In the genomic region with DNA sequence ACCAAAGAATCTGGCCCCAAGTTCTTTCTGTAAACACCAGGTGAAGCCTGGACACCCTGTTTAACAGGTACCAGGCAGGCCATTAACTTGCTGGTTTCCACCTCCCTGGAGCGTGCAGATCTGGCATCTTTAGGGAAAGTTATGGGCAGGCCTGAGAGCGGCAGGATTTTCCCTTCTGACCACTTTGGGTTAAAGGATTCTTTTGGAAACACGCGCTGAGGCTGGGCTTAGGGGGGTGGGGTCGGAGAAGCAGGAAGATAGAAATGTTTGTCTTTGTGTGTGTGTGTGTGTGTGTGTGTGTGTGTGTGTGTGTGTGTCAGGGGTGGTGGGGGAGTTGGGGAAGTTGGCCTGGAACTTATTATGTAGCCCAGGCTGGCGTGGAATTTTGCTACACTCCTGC, we compare ENCODE assay signal across 12 mouse cellular contexts. TPM values are rescaled to one million over a fixed set of nuclear protein-coding genes. Genes with fewer than 3 reads are reported as not detected.
DNase-seq lines count a peak whose midpoint lies in the region; ATAC-seq lines count a peak whose summit lies in the region.
"Had no signal": no experiment of that assay in that cellular context is flagged by ENCODE, and none has a peak within 500 bp of the region (broad histone marks: within the 10 kb centered on the region; RNA-seq: fewer than 3 reads in every experiment).

No protein-coding gene starts in this region.

- intact Hi-C loops in heart, postnatal 25 days (cut with DNase I): loop anchor here (5.0 kb wide), 2 partner anchors 49 to 161 kb away; no protein-coding TSS in a partner anchor

- peaks cover 66% of the 10 kb centered on the region for H3K4me1 ChIP-seq in heart, embryonic 13.5 days
- H3K4me1 ChIP-seq in midbrain, embryonic 13.5 days (replicated peaks): peaks cover 64% of the 10 kb centered on the region
- H3K4me1 ChIP-seq in midbrain, embryonic 10.5 days: peaks cover 38% of the 10 kb centered on the region
- H3K4me1 ChIP-seq in intestine, embryonic 15.5 days (replicated peaks): peaks cover 65% of the 10 kb centered on the region
- peaks cover 75% of the 10 kb centered on the region for H3K4me1 ChIP-seq in neural tube, embryonic 15.5 days

- peaks cover 23% of the 10 kb centered on the region for H3K36me3 ChIP-seq in heart, embryonic 13.5 days
- peaks cover 24% of the 10 kb centered on the region for H3K36me3 ChIP-seq in midbrain, embryonic 13.5 days
- peaks cover 26% of the 10 kb centered on the region for H3K36me3 ChIP-seq in midbrain, embryonic 10.5 days
- H3K36me3 ChIP-seq in intestine, embryonic 15.5 days: 0 out of 2 replicates have a peak, but pooled peaks cover 4% of the 10 kb centered on the region
- peaks cover 9% of the 10 kb centered on the region for H3K36me3 ChIP-seq in neural tube, embryonic 15.5 days

- no peak for DNase-seq in heart, postnatal 25 days (ENCODE audit: low spot score)
- DNase-seq in midbrain, embryonic 10.5 days (ENCODE audit: low spot score): no peak
- no peak for DNase-seq in embryo, embryonic 10 days (ENCODE audit: low spot score)
- DNase-seq in cerebellum, postnatal 36 days: no peak
- DNase-seq: right cerebral cortex, postnatal 4 days; thymus, postnatal 25 days had no signal

- H3K4me3 ChIP-seq in heart, embryonic 13.5 days: 0 out of 2 replicates have a peak overlapping the region, but pooled peaks have one; percentile 6
- no peak overlapping the region for H3K4me3 ChIP-seq in midbrain, embryonic 13.5 days (replicated peaks)
- H3K4me3 ChIP-seq in midbrain, embryonic 10.5 days: no peak overlapping the region
- no peak overlapping the region for H3K4me3 ChIP-seq in intestine, embryonic 15.5 days (replicated peaks)
- H3K4me3 ChIP-seq in neural tube, embryonic 15.5 days (replicated peaks): no peak overlapping the region

- H3K27me3 ChIP-seq in heart, embryonic 13.5 days (replicated peaks): no peaks in the 10 kb centered on the region
- no peaks in the 10 kb centered on the region for H3K27me3 ChIP-seq in midbrain, embryonic 13.5 days
- no peaks in the 10 kb centered on the region for H3K27me3 ChIP-seq in midbrain, embryonic 10.5 days (ENCODE audit: low read depth, poor library complexity, severe bottlenecking)
- no peaks in the 10 kb centered on the region for H3K27me3 ChIP-seq in intestine, embryonic 15.5 days (replicated peaks)
- H3K27me3 ChIP-seq in neural tube, embryonic 15.5 days (replicated peaks): no peaks in the 10 kb centered on the region

- H3K9ac ChIP-seq in heart, embryonic 13.5 days: peak overlapping the region; percentile 60
- H3K9ac ChIP-seq in midbrain, embryonic 13.5 days (replicated peaks): no peak overlapping the region
- H3K9ac ChIP-seq in intestine, embryonic 15.5 days: no peak overlapping the region
- no peak overlapping the region for H3K9ac ChIP-seq in neural tube, embryonic 15.5 days (replicated peaks)
- H3K9ac ChIP-seq: liver, embryonic 14.5 days had no signal

- no peak for ATAC-seq in heart, embryonic 13.5 days (ENCODE audit: extremely low read depth, insufficient number of reproducible peaks, low FRiP score, low TSS enrichment)
- ATAC-seq in midbrain, embryonic 13.5 days: no peak
- ATAC-seq in intestine, embryonic 15.5 days: no peak
- ATAC-seq in neural tube, embryonic 15.5 days (ENCODE audit: low FRiP score): no peak
- ATAC-seq: CD4-positive, CD25-positive, alpha-beta regulatory T cell, adult 4 months had no signal

- 54% methylated on average over 6 of the region's 6 CpGs for WGBS in heart, embryonic 13.5 days
- 86% methylated on average over 6 of the region's 6 CpGs for WGBS in midbrain, embryonic 13.5 days
- WGBS in midbrain, embryonic 10.5 days: 79% methylated on average over 6 of the region's 6 CpGs
- WGBS in intestine, embryonic 15.5 days: 22% methylated on average over 6 of the region's 6 CpGs
- 74% methylated on average over 6 of the region's 6 CpGs for WGBS in neural tube, embryonic 15.5 days

- no peak overlapping the region for H3K27ac ChIP-seq in heart, embryonic 13.5 days (replicated peaks)
- no peak overlapping the region for H3K27ac ChIP-seq in midbrain, embryonic 13.5 days
- H3K27ac ChIP-seq in midbrain, embryonic 10.5 days (replicated peaks): no peak overlapping the region
- H3K27ac ChIP-seq in intestine, embryonic 15.5 days: no peak overlapping the region
- no peak overlapping the region for H3K27ac ChIP-seq in neural tube, embryonic 15.5 days (replicated peaks)
- H3K27ac ChIP-seq: liver, embryonic 14.5 days had no signal

- H3K9me3 ChIP-seq in heart, embryonic 13.5 days: no peaks in the 10 kb centered on the region
- no peaks in the 10 kb centered on the region for H3K9me3 ChIP-seq in midbrain, embryonic 13.5 days
- no peaks in the 10 kb centered on the region for H3K9me3 ChIP-seq in midbrain, embryonic 10.5 days (replicated peaks)
- H3K9me3 ChIP-seq in intestine, embryonic 15.5 days: no peaks in the 10 kb centered on the region
- H3K9me3 ChIP-seq in neural tube, embryonic 15.5 days (replicated peaks): no peaks in the 10 kb centered on the region

- H3K4me2 ChIP-seq in heart, embryonic 13.5 days: peak overlapping the region; percentile 40
- H3K4me2 ChIP-seq in midbrain, embryonic 13.5 days (replicated peaks): peak overlapping the region; percentile 22
- H3K4me2 ChIP-seq in intestine, embryonic 15.5 days (replicated peaks): peak overlapping the region; percentile 38
- peak overlapping the region; percentile 29 for H3K4me2 ChIP-seq in neural tube, embryonic 15.5 days

RNA-seq across cellular contexts. Expression of gene Slc6a6, which starts 4.2 kb away (rescaled TPM):
- polyA plus RNA-seq in heart, embryonic 13.5 days (2015; fragmentation: Nextera tagmentation; extraction: Ambion mirVana): 59.4 and 60.0 TPM in 2 replicates
- 100 to 1,000 TPM in 1 of 2 experiments, 10 to 100 TPM in 1; 85.0 to 102 TPM for total RNA-seq in heart, postnatal 25 days (2021)
- 84.4 and 89.8 TPM in 2 replicates for polyA plus RNA-seq in midbrain, embryonic 13.5 days (2015; fragmentation: Nextera tagmentation; extraction: Ambion mirVana)
- polyA plus RNA-seq in midbrain, embryonic 10.5 days (2016; fragmentation: Nextera tagmentation; extraction: Ambion mirVana): 49.5 and 63.7 TPM in 2 replicates
- polyA plus RNA-seq in intestine, embryonic 15.5 days (2015; fragmentation: Nextera tagmentation; extraction: Ambion mirVana): 78.0 and 87.9 TPM in 2 replicates
- 89.5 and 102 TPM in 2 replicates for polyA plus RNA-seq in neural tube, embryonic 15.5 days (2015; fragmentation: Nextera tagmentation; extraction: Ambion mirVana)
